Mouse (Mus musculus): ENCODE measurements around the gene Frzb. TPM values are rescaled to one million over a fixed set of nuclear protein-coding genes. Genes with fewer than 3 reads are reported as not detected.
"Not testable (repeated sequence)": the region's sequence is repeated elsewhere in the genome, so short reads cannot be mapped to it uniquely, and the experiment has no call there.

The Frzb gene
- not detected for polyA plus RNA-seq (2017; shearing (Covaris generic))

DNA sequence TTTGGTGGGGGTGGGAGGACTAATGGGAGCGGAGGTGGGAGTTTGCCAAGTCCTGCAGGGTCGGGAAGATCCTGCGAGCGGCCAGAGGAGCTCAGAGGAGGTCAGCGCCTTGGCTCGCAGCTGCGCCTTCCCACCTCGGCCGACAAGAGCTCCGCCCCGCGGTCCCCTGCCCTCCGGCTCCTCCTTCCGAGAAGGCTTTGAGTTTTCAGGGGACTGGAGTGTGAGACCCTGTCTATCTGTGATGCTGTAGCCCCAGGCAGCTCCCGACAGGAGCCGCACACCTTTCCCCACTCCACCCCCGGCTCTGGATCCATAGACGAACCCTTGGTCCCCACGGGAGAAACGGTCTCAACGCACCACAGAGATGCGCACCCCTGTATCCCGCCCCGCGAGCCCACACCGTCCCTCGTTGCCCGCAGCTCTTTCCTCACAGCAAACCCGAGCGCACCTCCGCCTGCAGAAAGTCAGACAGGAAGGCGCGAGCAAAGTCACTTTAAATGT, at the start of gene Frzb:
TSS of gene Frzb (minus strand) at position 335 of the 501 bp plus-strand sequence.
- peak; percentile 43 for ATAC-seq

DNA sequence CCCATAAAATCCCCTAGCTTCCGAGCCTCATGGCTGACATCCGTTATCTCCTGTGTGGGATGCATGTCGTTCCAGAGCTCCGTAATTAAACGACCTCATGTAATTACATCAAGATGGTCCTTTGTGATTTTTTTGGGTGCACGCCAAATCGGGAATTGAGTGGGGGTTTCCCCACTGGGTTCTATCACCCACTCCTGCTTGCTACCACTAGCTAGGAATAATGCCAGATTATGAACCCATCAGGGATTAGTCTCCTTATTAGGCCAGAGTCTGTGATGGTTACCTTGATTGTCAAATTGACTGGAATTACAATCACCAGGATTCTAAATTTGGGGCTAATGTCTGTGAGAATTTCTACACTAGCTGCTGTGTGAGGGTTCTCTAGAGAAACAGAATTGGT, 47.9 kb upstream of the Frzb start:
- not testable (repeated sequence) for ATAC-seq

DNA sequence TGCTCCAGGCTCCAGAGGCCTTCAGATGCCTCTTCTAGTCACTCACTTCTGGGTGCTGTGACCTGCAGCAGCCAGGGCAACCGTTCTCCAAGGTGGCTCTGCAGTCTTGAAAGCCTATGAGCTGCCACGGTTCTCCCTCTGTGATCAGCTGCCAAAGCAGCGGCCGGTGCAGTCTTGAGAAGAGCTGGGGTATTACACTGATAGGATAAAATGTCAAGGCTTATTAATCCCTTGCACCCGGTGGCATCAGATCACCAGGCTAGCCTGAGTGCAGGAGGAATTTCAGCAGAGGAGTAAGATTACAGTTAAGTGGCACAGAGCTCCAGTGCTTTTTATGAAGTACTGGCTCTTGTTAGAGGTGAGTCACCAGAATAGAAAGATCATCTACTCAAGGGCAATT, 39.4 kb upstream of the Frzb start:
- ATAC-seq: no peak

DNA sequence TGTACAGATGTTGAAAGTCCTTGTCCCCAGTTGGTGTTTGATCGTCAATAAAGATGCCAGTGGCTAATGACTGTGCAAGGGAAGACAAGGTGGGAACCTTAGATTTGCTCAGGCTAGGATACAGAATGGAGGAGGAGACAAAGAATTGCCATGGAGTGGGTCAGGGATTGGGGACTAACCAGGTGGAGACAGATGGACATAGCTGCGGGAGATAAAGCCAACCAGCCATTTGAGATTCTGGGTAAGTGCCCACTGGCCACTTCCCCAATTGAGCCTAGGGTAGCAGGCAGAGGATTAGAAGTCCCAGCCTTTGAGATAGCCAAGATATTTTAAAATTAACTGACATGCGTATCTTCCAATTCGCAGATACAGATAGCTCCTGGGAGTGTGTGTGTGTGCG, 37.5 kb upstream of the Frzb start:
- ATAC-seq: no peak

DNA sequence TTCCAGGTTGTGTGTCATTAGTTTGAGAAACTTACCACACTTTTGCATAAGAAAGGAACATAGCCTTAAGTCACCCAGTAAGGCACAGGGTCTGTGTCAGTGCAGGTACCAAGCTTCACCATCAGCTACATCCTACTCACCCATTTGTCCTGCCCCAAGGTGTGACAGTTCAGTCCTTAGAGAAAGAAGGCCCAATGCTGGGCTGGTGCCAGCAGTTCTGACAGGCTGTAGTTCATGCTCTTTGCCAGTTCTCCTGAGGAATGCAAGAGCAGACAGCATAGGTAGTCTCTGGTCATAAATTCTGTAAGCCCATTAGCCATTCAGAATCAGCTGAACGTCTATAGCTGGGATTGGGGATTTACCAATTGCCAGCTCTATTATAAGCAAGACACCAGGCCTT, 28.4 kb upstream of the Frzb start:
- ATAC-seq: no peak

DNA sequence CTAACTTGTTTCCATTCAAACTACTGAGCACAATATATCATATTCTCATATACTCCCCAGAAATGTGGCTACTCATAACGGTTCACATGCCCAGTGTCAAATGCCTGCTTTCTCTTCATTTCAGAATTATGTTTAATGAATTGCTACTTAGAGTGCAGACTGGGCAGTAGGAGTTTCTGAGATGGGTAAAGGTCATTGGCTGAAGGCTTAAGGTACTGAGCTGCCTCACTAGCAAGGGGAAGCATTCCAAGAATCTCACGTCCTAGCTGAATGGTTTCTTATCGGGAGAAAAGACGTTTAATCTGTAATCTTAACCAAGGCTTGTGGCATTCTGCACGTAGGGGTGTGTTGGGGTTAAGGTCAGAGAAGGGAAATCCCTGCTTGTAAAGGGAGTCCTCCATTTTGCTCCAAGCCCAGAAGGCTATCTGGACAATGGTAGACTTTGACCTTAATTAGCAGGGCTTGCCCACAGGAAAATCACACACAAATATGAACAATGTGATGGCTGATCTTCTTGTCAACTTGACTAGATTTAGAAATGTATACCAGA, 26.9 kb upstream of the Frzb start:
- no peak for ATAC-seq

DNA sequence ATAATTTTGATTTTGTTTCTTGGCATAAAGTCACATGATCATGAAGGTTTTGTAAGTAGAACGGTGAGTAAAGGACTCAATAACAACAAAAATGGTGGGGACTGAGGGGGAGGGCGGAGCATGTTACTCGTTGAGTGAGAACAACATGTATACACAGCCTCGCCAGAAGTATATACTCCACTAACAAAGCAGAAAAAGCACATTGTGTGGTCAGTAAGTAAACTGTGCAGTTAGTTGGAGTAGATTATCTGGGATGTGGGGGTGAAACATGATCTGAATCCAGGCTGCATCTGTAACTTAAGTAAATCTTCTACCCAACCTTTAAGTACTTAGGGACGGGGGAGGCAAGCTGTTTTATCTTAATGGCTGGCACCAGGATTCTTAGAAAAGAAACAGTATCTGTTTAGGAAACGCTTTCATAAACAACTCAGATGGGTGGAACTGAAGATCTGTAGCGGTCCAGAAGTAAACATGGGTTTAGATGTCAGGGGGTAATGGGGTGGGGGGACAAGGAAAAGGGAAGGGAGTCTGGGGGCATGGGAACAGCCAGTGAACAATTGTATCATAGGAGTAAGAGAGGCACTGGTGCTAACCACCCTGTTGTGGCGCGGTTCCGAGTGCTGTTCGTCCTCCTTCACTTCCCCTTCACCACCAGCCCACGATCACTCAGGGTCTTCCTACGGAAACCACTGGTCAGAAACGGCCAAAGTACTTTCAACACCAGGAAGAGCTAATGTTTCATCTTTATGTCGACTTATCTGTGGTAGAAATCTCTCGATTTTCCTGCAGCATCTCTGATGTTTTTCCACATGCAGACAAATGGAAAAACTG, 18.8 kb upstream of the Frzb start:
- no peak for ATAC-seq

DNA sequence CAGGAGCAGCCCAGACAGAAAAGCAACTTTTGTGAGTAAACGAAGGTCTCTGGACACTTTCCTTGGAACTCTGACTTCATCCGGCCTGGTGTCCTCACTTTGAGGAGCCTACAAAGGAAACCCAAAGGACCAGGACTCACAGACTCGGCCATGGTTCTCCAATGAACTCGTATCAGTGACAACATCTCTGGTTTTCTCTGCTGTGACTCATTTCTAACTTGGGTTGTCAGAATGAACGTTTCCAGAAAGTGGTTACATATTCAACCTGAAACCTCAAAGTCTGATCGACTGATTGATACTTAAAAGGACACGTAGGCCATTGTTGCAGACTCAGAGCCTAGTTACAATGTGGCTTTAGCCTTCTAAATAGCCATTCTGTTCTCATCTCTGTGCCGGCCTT, 14.4 kb upstream of the Frzb start:
- ATAC-seq: peak; percentile 62

DNA sequence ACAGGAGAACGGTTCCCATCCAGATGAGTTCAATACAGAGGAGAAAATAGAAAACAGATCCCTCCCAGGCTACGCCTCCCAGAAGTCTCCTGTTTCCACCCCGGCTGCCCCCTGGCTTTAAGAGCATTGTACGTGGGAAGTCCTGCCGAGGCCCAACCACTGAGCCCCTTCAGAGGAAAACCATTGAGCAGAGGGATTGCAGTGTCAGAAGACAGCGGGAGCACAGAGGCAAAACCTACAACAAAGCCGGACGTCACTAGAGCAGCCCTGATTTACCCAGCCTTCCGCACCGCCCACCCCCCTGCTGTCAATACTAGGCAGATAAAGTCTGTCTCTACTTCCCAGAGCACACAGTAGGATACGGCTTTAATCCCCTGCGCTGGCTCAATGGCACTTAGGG, 806 bp upstream of the Frzb start:
- no peak for ATAC-seq

DNA sequence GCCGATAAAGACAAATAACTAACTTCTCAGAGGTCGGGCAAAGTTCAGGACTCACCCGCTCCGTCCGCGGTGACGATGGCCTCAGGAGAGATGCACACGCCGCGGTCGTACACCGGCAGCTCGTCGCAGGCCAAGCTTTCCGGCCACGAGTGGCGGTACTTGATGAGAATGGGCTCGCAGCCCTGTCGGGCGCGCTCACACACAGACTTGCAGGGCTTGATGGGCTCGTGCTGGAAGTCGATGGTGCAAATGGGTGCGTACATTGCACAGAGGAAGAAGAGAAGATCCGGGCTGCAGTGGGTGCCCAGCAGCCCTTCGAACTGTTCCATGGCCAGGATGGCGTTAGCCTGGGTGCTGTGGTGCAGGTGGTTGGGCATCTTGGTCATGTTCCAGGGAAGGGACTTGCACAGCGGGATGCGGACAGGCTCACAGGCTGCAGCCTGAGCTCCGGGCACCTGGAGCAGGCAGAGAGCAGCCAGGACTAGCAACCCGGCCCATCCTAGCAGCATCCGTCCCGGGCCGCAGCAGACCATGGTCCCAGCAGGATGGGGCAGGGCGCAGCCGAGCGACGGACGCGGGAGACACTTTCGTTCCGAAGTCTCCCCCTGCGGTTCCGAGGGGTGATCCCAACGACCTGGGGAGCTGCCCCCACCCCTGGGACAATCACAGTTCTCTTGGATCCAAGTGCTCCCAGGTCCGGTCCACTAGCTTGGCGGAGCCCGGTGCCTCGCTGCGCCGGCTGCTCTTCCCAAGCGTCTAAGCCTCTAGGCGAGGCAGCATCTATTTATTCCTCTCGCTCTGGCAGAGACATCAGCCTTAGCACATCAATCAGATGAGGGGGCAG, 895 bp downstream of the Frzb start:
- no peak for ATAC-seq

DNA sequence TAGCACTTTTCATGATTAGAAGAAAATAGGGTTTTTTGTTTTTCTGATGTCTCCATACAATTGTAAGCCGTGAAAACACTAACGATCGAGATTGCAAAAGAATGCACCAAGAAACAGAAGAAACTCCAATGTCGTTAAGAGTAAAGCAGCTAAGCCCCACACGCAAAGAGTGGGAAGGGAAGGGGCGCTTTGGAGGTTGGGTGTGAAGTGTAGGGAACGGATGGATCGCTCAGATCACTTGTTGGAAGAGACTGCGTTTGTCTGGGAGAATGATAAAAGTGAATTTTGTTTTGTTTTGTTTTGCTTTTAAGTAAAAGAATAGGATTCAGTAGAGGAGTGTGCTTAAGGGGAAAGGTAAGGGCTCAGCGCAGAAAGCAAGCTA, 1.5 kb downstream of the Frzb start:
- no peak for ATAC-seq

DNA sequence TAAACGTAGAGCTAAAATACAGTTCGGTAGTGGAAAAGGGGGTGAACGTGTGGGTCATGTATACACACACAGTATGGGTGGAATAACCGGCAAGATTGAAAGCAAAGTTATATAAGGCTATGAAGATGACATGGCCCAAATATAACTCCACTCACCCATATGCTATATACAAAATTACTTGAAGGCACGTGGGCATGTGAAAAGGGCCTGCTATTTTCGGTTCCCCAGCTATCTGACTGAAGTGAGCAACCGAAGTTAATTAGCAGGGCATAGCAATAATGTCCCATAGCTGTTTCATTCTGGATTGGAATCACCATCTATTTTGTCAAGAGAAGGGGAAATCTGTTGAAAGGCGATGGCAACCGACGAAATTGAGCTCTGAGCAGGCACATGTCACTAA, 1.9 kb downstream of the Frzb start:
- no peak for ATAC-seq

DNA sequence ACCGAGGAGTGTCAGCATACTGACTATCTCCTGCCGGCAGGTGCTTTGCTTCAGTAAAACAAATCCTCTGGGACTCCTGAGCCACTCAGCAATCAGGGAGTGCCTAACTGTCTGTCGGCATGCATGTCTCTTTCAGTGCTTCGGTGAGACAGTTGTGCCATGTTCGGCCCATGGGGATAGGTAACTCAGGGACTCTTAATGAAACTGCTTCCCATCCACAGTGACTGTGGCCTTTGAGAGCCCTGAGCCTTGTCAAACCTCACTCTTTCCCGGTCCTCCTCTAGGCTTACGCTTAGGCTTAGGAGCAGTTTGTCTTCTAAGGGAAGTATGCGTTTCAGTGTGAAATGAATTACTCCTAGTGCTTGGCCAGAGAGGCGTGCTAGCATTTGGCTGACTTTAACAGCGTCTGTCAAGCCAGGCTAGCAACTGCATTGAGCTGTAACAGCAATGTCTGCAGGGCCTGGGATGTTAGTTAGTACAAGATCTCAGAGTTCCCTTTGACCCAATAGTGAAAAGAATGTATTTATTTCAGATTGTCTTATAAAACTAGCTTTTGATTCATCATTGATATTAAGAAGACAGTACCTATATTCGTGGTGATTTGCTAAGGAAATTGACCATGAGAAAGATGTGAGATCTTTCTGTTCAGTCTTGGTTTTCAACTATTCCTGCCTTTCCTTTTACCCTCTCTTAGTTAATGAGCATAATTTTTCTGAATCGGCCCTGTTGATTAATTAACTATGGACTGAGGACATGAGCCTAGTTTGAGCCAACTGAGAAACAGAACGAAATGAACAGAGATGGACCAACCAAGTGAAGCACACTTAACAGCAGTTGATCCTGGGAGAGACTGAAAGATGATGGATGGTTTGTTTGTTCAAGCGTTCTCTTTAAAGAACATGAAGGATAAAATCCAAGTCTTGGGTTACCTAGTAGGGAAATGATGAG, 2.7 kb downstream of the Frzb start:
- ATAC-seq: no peak

DNA sequence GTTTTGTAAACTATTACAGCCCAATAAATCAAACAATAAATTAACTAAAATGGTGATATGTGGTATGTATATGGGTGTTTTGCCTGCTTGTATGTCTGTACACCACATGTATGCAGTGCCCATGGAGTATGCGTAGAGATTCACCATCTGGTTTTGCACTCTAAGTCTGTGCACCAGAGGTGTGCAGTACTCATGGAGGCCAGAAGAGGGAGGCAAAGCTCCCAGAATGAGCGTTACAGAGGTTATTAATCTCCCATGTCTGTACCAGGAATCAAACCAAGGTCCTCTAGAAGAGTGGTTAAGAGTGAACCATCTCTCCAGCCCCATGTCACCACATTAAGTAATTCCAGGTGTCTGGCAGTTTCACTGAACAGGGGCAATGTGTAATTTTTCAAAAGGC, 3.5 kb downstream of the Frzb start:
- ATAC-seq: no peak

DNA sequence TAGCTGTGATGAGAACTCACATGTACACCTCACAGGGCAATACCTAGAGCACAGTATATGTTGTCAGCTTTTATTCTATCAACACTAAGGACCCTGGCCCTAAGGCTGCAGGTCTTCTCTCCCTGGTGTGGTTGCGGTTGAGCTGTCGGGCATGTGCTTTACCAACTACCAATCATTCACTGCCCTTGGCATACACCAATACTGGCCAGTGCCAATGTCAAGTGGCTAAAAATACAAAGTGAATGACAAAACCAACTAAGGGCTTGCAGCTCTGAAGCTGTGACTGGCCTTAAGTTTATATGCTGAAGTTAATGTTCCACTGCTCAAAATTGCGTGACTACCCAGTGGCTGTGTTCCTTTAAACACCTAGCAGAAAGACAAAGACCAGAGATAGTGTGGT, 6.0 kb downstream of the Frzb start:
- no peak for ATAC-seq

DNA sequence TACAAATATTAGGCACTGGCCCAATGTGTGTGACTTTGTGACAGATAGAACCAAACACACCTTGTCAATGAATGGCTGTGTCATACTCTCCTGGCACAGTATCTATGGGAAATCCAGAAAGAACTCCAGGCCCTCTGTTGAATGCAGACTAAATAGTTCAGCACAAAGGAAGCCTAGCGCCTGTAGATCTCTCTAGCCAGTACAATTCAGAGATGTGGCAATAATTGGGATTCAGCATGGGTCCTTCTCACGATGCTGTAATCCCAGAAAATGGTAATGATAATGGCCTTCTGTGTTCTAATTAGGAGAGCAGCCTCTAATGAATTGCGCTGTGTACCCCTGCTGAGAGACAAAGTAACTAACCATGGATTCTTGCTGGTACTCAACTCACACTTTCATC, 8.6 kb downstream of the Frzb start:
- ATAC-seq: no peak

DNA sequence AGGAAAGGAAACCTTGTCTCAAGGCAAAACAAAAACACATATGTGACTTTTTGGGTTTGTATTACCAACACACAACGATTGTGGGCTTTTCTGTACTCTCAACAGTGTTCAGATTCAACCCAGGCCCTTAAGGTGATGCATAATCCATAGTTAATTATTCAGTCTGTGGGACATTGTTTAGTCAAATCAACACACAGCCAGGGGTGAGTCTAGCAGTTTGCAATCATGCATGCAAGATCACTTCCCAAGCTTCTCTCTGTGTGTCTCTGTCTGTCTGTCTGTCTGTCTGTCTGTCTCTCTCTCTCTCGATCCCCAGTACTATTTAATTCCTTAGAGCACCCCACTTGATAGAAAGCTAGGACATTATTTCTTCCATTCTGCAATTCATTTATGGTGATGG, 10.0 kb downstream of the Frzb start:
- no peak for ATAC-seq

DNA sequence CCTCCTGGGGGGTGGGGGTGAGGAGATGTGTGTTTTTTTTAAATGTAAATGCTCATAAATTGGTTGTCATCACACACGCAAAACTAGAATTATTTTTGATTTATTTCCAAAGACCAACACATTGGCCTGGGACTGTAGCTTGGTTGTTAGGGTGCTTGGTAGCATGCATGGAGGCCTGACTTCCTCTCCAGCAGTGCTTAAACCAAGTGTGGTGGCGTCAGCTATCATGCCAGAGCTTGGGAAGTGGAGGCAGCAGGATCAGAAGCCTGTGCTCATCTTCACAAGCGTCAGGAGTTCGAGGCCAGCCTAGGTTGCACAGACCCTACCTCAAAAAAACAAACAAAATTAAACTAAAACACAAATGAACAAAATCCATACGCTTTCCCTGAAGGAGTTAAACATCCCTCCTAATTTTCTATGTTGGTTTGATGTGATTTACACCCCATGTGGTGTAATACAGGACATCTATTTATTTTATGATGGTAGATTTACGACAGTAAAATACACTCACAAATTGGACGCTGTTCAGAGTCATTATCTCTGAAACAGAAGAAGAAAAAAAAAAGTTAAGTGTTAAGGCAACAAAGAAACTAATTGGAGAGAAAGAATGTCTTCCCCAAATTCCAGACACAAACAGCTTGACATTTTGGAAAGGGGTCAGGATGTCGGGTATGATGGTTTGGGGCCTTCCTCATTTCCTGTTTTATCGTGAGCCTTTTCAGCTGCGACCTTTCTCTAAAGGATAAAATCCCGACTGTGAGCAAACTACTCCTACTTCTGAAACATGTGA, 12.4 kb downstream of the Frzb start:
- no peak for ATAC-seq

DNA sequence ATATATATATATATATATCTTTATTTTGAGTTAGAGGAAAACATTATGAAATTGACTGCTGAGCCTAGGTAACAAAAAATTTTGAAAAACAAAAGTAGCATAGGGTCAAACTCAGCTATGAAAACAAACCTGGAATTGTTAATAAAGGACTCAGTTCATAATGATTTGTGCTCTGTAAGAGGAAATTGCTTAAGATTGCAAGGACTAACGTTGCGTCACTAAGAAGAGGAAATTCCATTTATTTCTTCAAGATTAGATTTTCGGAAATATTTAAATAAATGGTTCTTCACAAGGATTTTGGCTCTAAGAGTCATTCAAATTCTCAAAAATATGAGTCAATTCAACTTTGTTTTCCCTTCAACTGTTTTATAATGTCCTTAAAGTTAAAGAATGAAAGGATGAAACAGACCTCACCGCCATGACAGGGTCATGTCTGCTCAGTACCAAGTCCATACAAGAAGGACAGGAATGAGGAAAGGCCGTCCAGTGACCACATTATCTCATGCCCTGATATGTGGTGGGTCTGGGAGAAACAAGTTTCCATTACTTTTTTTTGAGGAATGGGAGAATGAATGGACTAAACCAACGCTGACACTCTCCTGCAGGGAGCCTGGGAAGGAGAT, 14.1 kb downstream of the Frzb start:
- no peak for ATAC-seq

DNA sequence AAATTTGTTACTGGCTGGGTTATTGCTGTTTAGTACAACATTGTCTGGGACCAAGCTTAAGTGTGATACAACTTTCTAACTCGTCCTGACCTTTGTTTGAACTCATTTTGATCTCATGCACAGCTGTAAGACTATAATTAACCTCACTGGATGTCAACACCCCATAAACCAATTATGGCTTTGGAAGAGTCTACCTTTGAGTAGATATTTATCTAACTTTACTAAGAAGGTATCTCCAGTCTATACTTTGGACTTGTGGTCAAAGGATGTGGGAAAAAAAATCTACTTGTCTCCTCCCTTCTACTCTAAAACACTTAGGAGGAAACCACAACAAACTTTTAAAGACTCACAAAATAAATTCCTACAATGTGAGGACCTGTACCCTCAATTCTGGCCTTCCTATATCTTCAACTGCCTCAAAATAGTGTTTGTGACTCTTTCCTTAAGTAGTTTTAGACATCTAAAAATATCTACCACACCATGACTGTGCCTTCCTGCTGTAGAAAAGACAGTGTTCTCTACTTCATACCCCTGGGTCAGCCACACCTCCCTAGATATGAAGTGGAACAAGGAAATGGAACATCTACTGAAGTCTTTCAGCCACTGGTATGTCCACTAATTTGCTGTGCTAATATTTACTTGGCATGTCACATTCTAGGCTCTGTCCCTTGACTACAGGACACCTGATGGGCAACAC, 16.9 kb downstream of the Frzb start:
- no peak for ATAC-seq
